Mouse (Mus musculus): ENCODE measurements around the gene Clrn3. TPM values are rescaled to one million over a fixed set of nuclear protein-coding genes. Genes with fewer than 3 reads are reported as not detected.
"Not testable (repeated sequence)": the region's sequence is repeated elsewhere in the genome, so short reads cannot be mapped to it uniquely, and the experiment has no call there.

The Clrn3 gene
- total RNA-seq, 2 experiments from 2014 or later: not detected

DNA sequence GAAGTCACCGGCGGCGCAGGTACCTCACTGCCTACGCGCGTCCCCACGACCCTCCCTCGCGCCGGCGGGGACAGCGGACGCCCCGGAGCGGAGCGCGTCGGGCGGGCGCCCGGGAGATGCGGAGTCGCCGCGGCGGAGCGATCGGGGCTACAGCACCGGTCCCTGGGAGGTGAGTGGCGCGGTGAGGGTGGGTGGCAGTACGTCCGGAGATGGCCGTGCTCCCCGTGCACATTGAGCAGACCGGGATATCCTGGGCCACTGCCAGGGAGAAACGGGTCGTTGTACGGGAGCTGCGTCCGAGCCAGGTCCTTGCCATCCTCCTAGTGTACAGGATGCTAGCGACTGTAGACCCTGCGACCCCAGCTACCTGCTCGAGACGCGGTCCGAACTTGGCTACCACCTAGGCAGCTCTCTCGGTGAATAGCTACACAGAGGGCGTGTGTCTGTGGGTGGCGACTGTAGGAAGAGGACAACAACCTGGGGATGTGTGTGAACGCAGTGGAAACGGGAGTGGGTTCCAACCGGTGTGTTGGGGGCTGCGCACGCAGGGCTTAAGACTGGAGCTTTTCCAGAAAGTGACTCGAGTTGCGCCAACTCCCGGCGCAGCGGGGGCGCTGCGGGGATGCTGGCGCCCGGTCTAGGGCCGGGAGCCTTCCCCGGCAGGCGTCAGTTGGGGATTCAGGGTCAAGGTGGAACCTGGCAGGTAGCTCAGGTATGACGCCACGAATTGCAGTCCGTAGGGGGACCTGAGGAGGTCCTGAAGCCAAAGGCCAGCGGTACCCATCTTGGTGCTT lies 9.7 kb upstream of the Clrn3 start:
- peak; percentile 27 to 73 for DNase-seq (ENCODE audit: extremely low spot score in 1 of 2, low spot score in 2 of 2)
- intact Hi-C loops (cut with DNase I): loop anchor here (1.0 to 5.0 kb wide), 4 partner anchors 49 to 199 kb away; no protein-coding TSS in a partner anchor

DNA sequence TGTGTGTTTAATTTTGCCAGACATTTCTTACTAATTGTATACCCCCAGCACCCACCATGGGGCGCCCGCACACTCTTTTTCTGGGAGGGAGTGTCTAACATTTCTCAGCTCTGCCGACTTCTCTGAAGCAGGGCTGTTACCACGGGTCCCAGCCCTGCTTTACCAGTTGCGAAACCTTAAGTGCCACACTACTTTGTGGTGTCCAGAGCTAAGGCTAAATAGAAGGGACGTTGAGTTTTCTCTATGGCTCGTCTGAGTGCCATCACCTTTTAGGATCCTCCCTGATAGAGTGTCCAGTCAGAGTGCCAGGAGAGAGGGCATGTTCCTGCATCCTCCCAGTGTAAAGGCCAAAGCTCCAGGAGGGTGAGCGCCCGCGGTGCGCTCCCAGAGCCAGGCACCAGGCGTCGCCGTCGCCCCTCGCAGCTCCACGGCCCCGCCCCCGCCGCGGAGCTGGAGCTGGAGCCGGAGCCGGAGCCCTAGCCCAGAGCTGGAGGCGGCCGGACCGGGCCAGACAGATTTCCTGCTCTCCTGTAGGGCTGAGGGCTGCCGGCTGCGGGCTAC lies 9.0 kb upstream of the Clrn3 start, which contains the start of gene Ptpre:
Ptpre (plus strand) TSS at position 141 of the 561 bp plus-strand sequence.
- DNase-seq (ENCODE audit: extremely low spot score in 1 of 2, low spot score in 2 of 2): peak; percentile 81 to 92
- intact Hi-C loops (cut with DNase I): loop anchor here (2.0 to 5.0 kb wide), 3 partner anchors 50 to 200 kb away; no protein-coding TSS in a partner anchor

DNA sequence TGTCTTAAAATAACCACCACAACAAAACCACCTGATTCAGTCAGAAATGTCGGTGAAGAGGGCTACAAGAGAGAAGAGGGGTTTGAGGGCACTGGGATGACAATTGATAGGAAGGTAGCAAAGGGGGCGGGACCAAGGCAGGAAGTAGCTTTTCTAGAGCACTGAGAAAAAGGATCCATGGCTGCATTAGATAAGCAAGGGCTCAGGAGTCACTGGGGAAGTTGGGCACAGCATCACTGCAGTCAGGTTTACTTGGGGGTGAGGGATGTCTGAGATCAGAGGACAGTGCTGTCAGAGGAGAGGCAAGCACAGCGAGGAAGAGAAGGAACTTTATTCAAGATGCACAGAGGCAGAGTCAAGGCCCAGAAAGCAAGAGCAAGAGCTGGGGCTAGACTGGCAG lies 7.5 kb upstream of the Clrn3 start:
- no peak for DNase-seq (ENCODE audit: extremely low spot score in 1 of 2, low spot score in 2 of 2)
- intact Hi-C loops (cut with DNase I): loop anchor here (2.0 to 5.0 kb wide), 3 partner anchors 51 to 201 kb away; no protein-coding TSS in a partner anchor

DNA sequence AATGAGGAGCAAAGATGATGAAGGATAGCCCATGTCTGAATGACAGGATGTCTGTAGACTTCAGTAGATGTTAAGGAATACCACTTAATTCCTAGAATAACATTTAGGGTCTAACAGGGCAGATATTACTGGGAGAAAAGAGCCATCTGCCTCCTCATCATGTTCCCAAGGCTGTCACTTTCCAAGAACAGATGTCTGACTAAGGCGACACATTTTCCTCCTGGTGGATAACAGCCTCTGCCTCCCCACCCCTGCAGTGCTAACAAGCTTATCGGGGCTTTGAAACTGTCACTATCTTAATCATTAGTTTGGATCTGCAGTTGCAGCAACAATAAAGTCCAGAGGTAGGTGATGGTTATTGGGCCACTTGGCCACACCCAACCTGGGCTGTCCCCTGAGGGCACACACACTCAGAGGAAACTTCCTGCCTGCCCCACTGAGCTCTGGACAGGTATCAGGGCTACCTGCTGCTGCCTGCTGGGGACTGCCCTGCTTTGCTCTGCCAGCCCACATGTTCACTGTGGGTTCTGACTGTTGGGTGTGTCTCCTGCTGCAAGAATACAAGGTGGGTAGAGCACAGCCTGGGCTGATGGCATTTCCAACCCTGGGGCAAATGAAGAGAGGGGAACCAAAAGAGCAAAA lies 6.2 kb upstream of the Clrn3 start:
- DNase-seq (ENCODE audit: extremely low spot score in 1 of 2, low spot score in 2 of 2): no peak
- intact Hi-C loops (cut with DNase I): loop anchor here (5.0 kb wide), 2 partner anchors 53 to 203 kb away; no protein-coding TSS in a partner anchor

DNA sequence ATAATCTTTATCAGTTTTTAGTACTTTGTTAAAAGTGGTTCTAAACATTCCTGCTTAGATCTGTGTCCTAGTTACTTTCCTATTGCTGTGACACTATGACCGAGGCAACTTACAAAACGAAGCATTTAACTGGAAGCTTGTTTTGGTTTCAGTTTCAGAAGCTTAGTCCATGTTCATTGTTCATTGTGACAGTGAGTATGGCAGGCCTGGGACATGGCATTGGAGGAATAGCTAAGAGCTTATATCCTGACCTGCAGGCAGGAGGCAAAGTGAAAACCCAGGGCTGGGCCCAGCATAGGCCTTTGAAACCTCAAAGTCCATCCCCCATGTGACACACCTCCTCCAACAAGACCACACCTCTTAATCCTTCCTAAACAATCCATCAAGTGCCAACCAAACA lies 614 bp upstream of the Clrn3 start:
- intact Hi-C loops (cut with DNase I): no loop called here
- DNase-seq (ENCODE audit: extremely low spot score in 1 of 2, low spot score in 2 of 2): no peak

DNA sequence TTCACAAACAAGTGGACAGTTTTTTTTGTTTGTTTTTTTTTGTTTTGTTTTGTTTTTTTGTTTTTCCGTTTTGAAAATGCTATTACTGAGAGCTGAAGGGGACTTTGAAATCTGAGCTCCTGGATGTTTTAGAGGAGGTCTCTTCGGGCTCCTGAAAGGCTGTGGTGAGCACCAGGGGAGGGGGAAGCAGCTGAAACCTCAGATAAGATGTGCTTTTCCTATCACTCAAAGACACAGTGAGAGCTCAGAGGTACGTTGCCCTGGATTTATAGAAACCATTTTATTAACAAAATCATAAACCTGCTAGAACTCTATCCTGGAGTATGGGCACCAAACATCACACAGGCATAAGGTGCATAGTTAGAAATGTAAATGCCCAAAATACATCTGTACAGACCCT lies 1.3 kb downstream of the Clrn3 start:
- intact Hi-C loops (cut with DNase I): no loop called here
- no peak for DNase-seq (ENCODE audit: extremely low spot score in 1 of 2, low spot score in 2 of 2)

DNA sequence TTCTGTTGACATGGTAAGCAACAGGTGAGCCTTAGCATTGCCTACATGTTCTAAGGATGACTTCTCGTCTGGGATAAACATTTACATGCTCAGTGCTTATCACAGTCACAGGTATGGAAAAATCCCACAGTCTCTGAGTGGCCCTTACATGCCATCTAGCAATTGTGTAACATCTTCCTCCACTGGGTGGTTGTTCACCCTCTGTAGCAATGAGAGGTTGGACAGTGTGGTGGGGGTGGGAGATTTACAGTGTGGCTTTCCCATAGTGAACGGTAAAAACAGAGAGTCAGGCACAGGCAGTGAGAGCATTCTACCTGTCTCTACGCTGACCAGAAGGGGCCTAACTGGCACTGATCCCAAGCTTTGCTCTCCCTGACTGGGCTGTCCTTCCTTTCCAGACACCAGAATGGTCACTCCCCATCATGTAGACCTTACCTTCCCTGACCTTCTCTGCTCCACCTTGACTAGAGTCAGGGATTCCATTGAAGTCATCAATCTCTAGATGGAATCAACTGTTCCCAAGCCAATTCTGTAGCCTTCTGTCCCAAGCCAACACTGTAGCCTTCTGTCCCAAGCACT lies 1.8 kb downstream of the Clrn3 start:
- DNase-seq (ENCODE audit: extremely low spot score in 1 of 2, low spot score in 2 of 2): no peak
- intact Hi-C loops (cut with DNase I): no loop called here

DNA sequence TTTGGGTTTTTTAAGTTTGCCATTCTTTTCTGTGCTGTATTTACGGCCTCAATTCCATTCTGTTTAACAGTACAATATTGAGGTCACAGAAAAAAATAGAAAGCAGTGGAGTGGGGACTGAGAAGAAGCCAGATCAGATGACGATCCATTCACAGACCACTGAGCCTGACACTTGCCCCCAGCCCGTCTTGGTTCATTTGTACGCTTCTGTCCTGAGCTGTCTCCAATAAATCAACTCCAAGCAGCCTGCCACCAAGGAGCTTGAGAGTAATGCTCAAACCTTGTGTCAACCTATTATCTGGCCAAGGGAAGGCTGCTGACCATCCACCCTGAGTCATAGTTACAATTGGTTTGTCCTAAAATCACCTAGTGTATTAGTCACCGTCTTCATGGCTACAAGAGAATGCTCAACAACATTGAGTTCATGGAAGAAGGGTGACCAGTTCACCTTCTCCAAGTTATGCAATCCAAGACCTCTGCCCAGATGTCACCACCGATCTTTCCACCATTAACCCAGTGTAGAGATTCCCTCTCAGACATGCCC lies 4.0 kb downstream of the Clrn3 start:
- DNase-seq (ENCODE audit: extremely low spot score in 1 of 2, low spot score in 2 of 2): no peak
- intact Hi-C loops (cut with DNase I): no loop called here

DNA sequence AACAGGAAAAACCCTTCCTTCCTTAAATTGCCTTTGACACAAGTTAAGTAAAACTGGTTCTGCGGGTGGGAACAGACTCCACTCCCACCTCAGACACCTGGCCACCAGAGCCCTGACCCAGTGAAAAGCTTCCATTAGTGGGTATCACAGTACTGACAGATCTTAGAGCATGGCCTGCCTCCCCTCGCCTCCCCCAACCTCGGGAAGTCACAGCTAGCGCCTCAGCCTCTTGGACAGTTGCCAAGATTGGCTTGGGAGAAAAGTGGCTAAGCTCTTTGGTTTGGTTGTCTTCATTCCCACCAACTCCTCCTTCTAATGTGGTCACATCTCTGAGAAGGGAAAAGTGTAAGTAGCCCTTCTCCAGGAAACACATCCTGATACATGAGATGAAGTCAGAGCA lies 4.5 kb downstream of the Clrn3 start:
- no peak for DNase-seq (ENCODE audit: extremely low spot score in 1 of 2, low spot score in 2 of 2)
- intact Hi-C loops (cut with DNase I): no loop called here

DNA sequence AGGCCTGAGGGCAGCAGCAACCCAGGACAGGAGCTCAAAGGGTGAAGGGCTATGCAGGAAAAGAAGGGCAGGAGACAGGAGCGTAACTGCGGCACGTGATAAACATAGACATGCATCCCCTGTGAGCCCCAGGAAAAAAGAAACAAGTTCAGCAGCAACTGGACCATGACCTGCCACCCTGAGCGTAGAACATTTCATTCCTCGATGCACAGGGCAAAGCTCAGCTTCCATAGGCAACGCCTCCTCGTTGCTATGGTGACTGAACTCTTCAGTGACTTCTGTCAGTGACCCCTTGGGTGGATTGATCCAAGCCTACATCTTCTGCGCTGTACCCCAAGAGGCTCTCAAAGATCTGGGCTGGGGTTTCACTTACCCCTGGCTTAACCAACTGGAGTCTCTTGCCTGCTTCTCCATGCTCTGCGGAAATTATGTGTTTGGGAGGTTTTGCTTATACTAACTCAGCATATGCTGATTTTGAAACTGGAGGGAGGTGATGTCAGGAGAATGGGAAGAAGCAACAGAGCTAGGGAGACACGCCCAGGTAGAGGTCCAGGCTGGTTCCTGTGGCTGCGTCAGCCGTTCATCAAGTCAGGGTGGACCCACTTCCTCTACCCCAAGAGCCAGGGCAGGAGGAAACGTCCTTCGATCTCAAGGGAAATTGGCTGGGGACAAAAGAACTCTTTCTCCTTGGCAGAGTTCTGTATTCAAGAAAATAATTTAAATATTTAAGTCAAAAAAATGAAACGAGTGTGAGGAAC lies 6.5 kb downstream of the Clrn3 start:
- intact Hi-C loops (cut with DNase I): no loop called here

DNA sequence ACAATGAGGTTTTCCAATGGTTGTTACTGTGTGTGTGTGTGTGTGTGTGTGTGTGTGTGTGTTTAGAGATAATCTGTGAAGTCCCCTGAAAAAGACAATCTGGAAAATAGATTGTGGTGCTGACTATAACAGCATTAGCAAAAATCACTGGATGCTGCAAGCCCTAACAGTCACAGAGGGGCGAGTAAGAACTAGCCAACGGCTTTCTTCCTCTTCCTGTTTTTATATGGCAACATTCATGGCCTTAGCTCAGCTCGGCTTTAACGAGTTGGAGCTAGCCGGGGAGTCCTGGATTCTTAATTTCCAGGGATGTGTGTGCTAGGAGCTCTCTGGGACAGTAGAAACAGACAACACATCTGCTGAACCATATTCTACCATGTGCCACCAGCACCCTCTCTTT lies 8.2 kb downstream of the Clrn3 start:
- DNase-seq (ENCODE audit: extremely low spot score in 1 of 2, low spot score in 2 of 2): no peak
- intact Hi-C loops (cut with DNase I): no loop called here

More for the DNA sequence above, 6.5 kb downstream of the Clrn3 start:
- no peak for DNase-seq (ENCODE audit: extremely low spot score in 1 of 2, low spot score in 2 of 2)

DNA sequence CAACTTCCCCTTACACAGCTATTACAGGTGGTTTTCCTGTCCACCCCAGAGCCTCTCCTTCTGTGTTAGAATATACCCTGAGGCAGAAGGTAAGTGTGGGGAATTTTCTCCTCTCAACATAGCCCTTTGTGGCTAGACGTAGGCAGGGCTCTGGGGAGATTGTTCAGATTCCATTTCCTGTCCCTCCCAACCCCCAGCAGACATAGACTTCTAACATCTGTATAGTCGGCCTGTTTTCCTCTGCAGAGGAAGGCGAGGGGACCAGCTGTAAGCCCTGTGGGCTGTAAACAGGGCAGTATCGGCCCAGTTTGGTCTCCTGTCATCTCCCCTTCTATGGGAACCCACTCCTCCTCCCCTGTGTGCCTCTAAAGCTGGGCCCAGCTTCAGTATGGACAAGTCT lies 11.3 kb downstream of the Clrn3 start:
- DNase-seq (ENCODE audit: extremely low spot score in 1 of 2, low spot score in 2 of 2): no peak
- intact Hi-C loops (cut with DNase I): no loop called here

DNA sequence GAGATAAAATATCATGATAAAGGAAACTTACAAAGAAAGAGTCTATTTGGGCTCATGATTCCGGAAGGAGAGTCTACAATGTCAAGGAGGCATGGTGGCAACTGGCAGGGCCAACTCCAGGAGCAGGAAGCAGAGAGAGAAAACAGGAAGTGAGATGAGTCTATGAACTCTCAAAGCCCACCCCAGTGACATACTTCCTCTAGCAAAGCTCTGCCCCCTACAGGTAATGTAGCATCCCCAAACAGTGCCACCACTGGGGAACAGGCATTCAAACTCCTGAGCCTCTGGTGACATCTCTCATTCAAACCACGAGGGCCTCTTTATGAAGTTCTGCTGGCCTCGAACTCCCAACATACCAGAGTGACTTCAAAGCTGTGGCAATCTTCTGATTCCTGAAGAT lies 16.7 kb downstream of the Clrn3 start:
- no peak for DNase-seq (ENCODE audit: extremely low spot score in 1 of 2, low spot score in 2 of 2)
- intact Hi-C loops (cut with DNase I): no loop called here

DNA sequence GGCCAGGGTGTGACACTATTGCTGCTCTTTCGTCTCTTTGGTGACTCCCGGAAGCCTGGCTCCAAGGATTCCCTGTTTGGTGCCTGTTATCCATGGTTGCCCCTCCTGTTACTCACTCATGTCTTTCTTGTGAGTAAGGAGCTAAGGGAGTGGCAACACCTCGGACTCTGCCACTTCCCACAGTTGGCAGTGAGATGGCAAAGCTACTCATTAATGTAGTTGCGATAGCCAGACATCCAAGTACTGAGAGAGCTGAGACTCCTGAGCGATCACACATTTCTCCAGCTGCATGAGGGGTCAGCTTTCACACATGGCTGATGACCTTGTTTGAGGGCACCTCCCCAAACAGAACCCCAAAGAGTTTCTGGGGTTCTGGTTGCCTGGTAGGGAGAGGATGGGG lies 18.0 kb downstream of the Clrn3 start:
- intact Hi-C loops (cut with DNase I): no loop called here
- DNase-seq (ENCODE audit: extremely low spot score in 1 of 2, low spot score in 2 of 2): no peak

DNA sequence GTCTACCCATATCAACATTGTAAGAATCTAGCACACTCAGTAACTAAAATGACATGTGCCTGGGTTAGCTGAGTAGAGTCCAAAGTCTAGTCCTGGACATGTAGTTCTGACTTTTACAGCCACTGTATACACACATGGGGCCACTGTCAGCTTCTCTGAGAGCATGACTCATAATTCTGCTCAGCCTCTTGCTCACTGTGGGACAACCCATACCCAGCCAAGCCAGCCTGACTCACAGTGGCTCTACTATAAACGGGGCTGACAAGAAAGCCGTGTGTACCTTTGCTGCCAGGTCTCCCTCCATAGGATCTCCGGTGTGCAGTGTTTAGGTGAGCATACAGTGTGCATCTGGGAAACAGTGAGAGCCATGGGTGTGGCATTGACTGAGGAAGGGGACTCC lies 19.2 kb downstream of the Clrn3 start:
- DNase-seq (ENCODE audit: extremely low spot score in 1 of 2, low spot score in 2 of 2): no peak
- intact Hi-C loops (cut with DNase I): no loop called here

DNA sequence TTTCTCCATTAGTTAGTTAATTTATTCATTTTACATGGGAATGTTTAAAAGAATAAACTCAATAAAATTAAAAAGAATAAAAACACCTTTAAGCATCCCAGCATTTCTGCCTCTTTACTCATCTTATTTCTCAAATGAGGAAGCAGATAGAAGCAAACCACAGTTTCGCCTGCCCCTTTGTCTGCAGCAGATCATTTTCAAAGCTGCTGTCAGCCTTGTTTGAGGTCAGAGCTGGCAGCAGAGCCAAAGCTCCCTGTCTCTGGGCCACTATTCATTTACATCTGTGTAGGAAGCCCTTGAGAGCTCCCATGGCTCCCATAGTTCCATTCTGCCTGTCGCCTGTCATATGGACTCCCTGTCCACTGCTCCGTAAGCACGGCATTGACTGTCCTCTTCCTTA lies 19.9 kb downstream of the Clrn3 start:
- intact Hi-C loops (cut with DNase I): no loop called here
- no peak for DNase-seq (ENCODE audit: extremely low spot score in 1 of 2, low spot score in 2 of 2)

DNA sequence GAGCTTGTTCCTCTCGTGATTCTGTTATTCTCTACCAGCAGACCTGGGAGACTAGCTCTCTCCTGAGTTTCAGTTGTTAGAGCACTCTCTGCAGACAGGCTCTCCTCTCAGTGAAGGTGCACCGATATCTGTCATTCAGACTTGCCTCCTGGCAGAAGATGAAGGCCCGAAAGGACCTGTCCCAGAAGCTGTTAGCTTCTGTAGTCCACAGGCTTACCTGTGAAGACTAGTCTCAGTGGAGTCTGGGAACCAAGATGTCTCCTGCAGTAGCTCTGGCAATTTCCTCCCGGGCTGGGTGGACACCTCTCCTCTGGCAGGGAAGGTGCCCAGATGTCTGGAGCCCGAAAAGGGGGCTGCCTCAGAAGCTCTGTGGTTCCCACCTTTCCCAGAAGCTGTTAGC lies 21.9 kb downstream of the Clrn3 start:
- intact Hi-C loops (cut with DNase I); DNase-seq (ENCODE audit: extremely low spot score in 1 of 2, low spot score in 2 of 2): not testable (repeated sequence)

DNA sequence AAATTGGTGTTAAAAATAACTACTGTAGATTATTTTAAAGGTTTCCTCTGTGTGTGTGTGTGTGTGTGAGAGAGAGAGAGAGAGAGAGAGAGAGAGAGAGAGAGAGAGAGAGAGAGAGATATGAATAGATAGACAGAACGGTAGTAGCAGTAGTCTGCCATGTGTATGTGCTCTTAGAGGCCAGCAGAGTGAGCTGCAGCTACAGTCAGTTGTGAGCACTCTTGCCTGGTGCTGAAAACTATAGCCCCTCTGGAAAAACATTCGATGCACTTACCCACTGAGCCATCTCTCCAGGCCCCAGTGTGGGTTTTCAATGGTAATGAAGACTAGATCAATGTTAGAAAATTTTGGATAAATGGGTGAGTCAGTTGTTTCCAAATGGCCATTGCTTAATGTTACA lies 29.1 kb downstream of the Clrn3 start:
- no peak for DNase-seq (ENCODE audit: extremely low spot score in 1 of 2, low spot score in 2 of 2)
- intact Hi-C loops (cut with DNase I): loop anchor here (5.0 kb wide), 2 partner anchors 168 to 238 kb away; no protein-coding TSS in a partner anchor
